Mouse (Mus musculus) hindbrain, embryonic 11.5 days (tissue): Measurements from ENCODE around the gene Mettl26. TPM values are rescaled to one million over a fixed set of nuclear protein-coding genes. Genes with fewer than 3 reads are reported as not detected.

Experiments
- ATAC-seq: fragments of 200-750 bp; cut with Nextera tagmentation; 2 replicates; pipeline ENCODE4 v1.8.0; 2017; ENCODE audit warnings: mild to moderate bottlenecking, moderate TSS enrichment, moderate library complexity; ENCODE audit not compliant: low FRiP score
- DNase-seq: peaks from one replicate; pipeline ENCODE4 v3.0.0-alpha.2; 2015; ENCODE audit warnings: low spot score
- H3K27ac ChIP-seq: fragments of 300-500 bp; sonication (generic); 2 replicates; pipeline ENCODE4 v1.5.1; 2014; ENCODE audit warnings: mild to moderate bottlenecking, low read depth, low read length
- H3K27me3 ChIP-seq: fragments of 300-500 bp; sonication (generic); 2 replicates; pipeline ENCODE4 v1.6.1; 2014; ENCODE audit warnings: mild to moderate bottlenecking, low read length, moderate library complexity, mixed read lengths; ENCODE audit not compliant: control insufficient read depth, insufficient read depth
- H3K36me3 ChIP-seq: fragments of 300-500 bp; sonication (generic); 2 replicates; pipeline ENCODE4 v1.6.1; 2014; ENCODE audit warnings: mild to moderate bottlenecking, low read length, moderate library complexity, mixed read lengths; ENCODE audit not compliant: control insufficient read depth, insufficient read depth
- H3K4me1 ChIP-seq: fragments of 300-500 bp; sonication (generic); replicated peaks from 2 replicates; pipeline ENCODE4 v1.6.1; 2014; ENCODE audit warnings: low read length, mixed read lengths; ENCODE audit not compliant: control insufficient read depth, insufficient read depth
- H3K4me2 ChIP-seq: fragments of 300-500 bp; sonication (generic); replicated peaks from 2 replicates; pipeline ENCODE4 v1.6.1; 2014; ENCODE audit warnings: mild to moderate bottlenecking, low read depth, low read length
- H3K4me3 ChIP-seq: fragments of 300-500 bp; sonication (generic); 2 replicates; pipeline ENCODE4 v1.5.1; 2014; ENCODE audit warnings: low read depth, low read length
- H3K9ac ChIP-seq: fragments of 300-500 bp; sonication (generic); 2 replicates; pipeline ENCODE4 v1.6.1; 2014; ENCODE audit warnings: low read depth, low read length
- H3K9me3 ChIP-seq: fragments of 300-500 bp; sonication (generic); 2 replicates; pipeline ENCODE4 v1.6.1; 2016; ENCODE audit warnings: low read length; ENCODE audit not compliant: control insufficient read depth
- WGBS: fragments of 180-500 bp; shearing (Covaris S2); extraction: QIAGEN DNeasy Blood & Tissue Kit; methylation state at CpG from one replicate; pipeline ENCODE4 v1.1.7; 2014; 5-methylcytosine and 5-hydroxymethylcytosine counted together
- polyA plus RNA-seq: library from polyadenylated mRNA; unstranded; fragments of >200 nt; fragmentation: Nextera tagmentation; extraction: Ambion mirVana; gene quantifications from 2 replicates; pipeline ENCODE4 v1.2.1, GENCODE M21; 2014

Mettl26 gene
- polyA plus RNA-seq, 1 experiment from 2014 or later = 53.2 TPM

DNA sequence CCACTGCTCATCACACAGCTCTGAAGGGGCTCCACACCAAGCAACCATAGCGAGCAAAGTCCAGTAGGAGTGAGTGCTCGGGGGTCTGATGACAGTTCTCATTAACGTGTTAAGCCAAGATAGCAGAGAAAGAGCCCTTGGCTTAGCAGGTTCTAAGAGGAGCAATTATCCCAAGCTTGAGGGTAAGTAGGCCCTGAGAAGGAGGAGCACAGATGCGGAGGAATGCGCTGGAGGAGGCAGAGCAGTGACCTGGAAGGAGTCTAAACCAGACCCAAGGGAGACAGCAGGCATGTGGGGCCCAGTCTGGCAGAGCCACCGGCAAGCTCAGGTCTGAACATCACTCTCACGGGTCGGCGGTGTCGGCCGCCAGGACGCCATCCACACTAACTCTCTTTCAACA is 21.0 kb downstream of the Mettl26 start:
- Histone ChIP-seq H3K27ac (0 out of 2 replicates have a peak overlapping the region, but pooled peaks have one; percentile 36), H3K4me3 (no peak overlapping the region), H3K36me3 (no peaks in the 10 kb centered on the region), H3K9ac (0 out of 2 replicates have a peak overlapping the region, but pooled peaks have one; percentile 15), H3K4me2 (no peak overlapping the region), H3K4me1 (peaks cover 7% of the 10 kb centered on the region), H3K9me3 (no peaks in the 10 kb centered on the region), H3K27me3 (no peaks in the 10 kb centered on the region)
- ATAC-seq (no peak), DNase-seq (no peak)
- WGBS = 68% methylated on average over 12 of the region's 12 CpGs

- no peak overlapping the region for H3K4me2 ChIP-seq
- no peak for ATAC-seq
- no peak overlapping the region for H3K27ac ChIP-seq
- no peak overlapping the region for H3K4me3 ChIP-seq
- H3K36me3 ChIP-seq = no peaks in the 10 kb centered on the region
- DNase-seq = no peak
- no peaks in the 10 kb centered on the region for H3K9me3 ChIP-seq
- WGBS = 91% methylated on average over 1 of the region's 1 CpGs
- H3K27me3 ChIP-seq = no peaks in the 10 kb centered on the region
- no peak overlapping the region for H3K9ac ChIP-seq
- peaks cover 2% of the 10 kb centered on the region; the same call in 1 of the 2 replicates for H3K4me1 ChIP-seq
Observed at GRCm38 (mm10) chr17:25900193-25900592, 25.3 kb downstream of the Mettl26 start.

GRCm38 (mm10) chr17:25903061-25903460 is 28.2 kb downstream of the Mettl26 start:
- WGBS = 85% methylated on average over 3 of the region's 3 CpGs
- no peak for DNase-seq
- ATAC-seq = no peak
- H3K27me3 ChIP-seq = no peaks in the 10 kb centered on the region
- no peak overlapping the region for H3K9ac ChIP-seq
- H3K4me1 ChIP-seq = no peaks in the 10 kb centered on the region
- H3K4me2 ChIP-seq = no peak overlapping the region
- H3K27ac ChIP-seq = no peak overlapping the region
- no peaks in the 10 kb centered on the region for H3K9me3 ChIP-seq
- H3K36me3 ChIP-seq = no peaks in the 10 kb centered on the region
- no peak overlapping the region for H3K4me3 ChIP-seq

DNA sequence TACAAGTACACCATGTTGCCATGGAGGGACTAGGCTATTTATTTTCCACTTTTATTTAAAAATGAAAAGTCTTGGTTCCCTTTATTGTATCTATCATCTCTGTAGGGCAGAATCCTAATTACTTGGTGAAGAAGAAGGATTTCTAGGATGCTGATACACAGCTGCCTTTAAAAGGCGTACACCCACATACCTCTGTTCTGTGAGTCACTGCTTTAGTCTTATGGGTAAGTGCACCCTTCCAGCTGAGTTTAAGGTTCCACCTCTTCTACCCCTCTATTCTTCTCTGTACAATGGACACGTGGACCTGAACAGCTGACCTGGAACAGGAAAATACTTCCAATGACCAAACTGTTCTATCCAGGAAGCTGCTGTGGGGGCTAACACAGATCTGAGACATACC is 32.8 kb downstream of the Mettl26 start:
- no peak overlapping the region for H3K4me3 ChIP-seq
- H3K36me3 ChIP-seq = no peaks in the 10 kb centered on the region
- H3K4me1 ChIP-seq = no peaks in the 10 kb centered on the region
- H3K4me2 ChIP-seq = no peak overlapping the region
- ATAC-seq (no peak), DNase-seq (no peak)
- H3K9ac ChIP-seq = no peak overlapping the region
- no peak overlapping the region for H3K27ac ChIP-seq
- H3K9me3 ChIP-seq = no peaks in the 10 kb centered on the region
- whole genome bisulfite sequencing = 94% methylated on average over 2 of the region's 2 CpGs
- no peaks in the 10 kb centered on the region for H3K27me3 ChIP-seq

- H3K9me3 ChIP-seq = no peaks in the 10 kb centered on the region
- no peak for DNase-seq
- 95% methylated on average over 4 of the region's 4 CpGs for WGBS
- H3K4me3 ChIP-seq = no peak overlapping the region
- H3K27ac ChIP-seq = no peak overlapping the region
- H3K36me3 ChIP-seq = no peaks in the 10 kb centered on the region
- H3K4me2 ChIP-seq = no peak overlapping the region
- no peaks in the 10 kb centered on the region for H3K4me1 ChIP-seq
- no peaks in the 10 kb centered on the region for H3K27me3 ChIP-seq
- ATAC-seq = no peak
- H3K9ac ChIP-seq = no peak overlapping the region
Observed at GRCm38 (mm10) chr17:25911816-25912215, 36.9 kb downstream of the Mettl26 start.

DNA sequence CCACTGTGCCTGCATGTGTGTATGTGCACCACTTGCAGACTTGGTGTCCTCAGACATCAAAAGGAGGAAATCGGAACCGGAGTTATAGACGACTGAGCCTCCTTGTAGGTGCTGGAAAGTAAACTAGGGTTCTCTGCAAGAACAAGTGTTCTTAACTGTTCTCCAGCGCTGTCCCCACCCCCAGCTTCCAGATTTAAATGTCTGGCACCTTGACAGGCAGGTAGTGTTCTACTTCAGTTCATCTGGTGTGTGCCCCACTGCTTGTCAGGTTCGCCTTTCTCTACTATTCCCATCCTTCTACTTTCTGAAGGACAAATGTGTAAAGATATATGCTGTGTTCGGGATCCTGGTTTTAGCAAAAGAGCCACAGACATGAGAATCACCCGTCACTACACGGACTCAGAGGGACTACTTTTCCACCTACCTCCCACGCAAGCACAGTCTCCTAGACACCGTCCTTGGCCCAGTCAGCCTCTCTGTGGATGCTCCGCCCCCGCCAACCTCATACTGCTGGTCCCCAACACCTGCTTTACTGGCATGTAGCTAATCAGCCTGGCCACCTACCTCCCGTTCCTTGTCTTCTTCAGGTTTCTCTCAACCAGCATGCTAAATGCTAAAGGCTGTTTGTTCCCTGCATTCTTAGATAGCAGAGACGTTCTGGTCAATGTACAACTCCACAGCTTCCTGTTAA is 38.5 kb downstream of the Mettl26 start:
- Histone ChIP-seq H3K9me3 (no peaks in the 10 kb centered on the region), H3K4me2 (no peak overlapping the region), H3K9ac (no peak overlapping the region), H3K27me3 (no peaks in the 10 kb centered on the region), H3K27ac (no peak overlapping the region), H3K36me3 (no peaks in the 10 kb centered on the region), H3K4me1 (peaks cover 4% of the 10 kb centered on the region), H3K4me3 (no peak overlapping the region)
- ATAC-seq = no peak
- no peak for DNase-seq
- WGBS = 91% methylated on average over 14 of the region's 14 CpGs

DNA sequence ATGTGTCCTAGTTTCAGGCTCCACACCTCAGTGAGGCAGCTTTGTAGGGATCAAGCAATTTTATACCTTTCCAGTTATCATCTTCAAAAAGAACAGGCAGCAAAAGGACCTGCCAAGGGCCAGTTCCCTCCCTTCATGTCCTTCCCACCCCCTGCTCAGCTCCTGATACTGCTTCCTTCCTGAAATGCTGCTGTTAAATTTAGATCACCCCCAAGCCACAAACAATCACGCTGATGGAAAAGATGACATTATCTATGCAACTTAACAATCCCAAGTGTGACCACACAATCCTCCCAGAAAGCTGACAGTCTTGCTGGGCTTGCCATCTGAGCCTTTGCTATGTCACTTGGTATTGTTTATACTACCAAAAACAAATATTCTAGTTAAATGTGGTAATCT is 39.0 kb downstream of the Mettl26 start:
- Histone ChIP-seq H3K9ac (no peak overlapping the region), H3K4me3 (no peak overlapping the region), H3K9me3 (no peaks in the 10 kb centered on the region), H3K36me3 (no peaks in the 10 kb centered on the region), H3K4me2 (no peak overlapping the region), H3K4me1 (peaks cover 8% of the 10 kb centered on the region), H3K27me3 (no peaks in the 10 kb centered on the region), H3K27ac (no peak overlapping the region)
- no peak for DNase-seq
- ATAC-seq = no peak
- 79% methylated on average over 1 of the region's 1 CpGs for WGBS

GRCm38 (mm10) chr17:25914295-25914694 is 39.4 kb downstream of the Mettl26 start:
- Histone ChIP-seq H3K4me3 (no peak overlapping the region), H3K27me3 (no peaks in the 10 kb centered on the region), H3K36me3 (no peaks in the 10 kb centered on the region), H3K4me1 (peaks cover 8% of the 10 kb centered on the region), H3K27ac (no peak overlapping the region), H3K4me2 (no peak overlapping the region), H3K9me3 (no peaks in the 10 kb centered on the region), H3K9ac (no peak overlapping the region)
- DNase-seq (no peak), ATAC-seq (no peak)
- 82% methylated on average over 4 of the region's 4 CpGs for WGBS

GRCm38 (mm10) chr17:25916931-25917647 is 42.2 kb downstream of the Mettl26 start:
- WGBS = 87% methylated on average over 8 of the region's 8 CpGs
- ATAC-seq (no peak), DNase-seq (no peak)
- H3K4me1 ChIP-seq = peaks cover 10% of the 10 kb centered on the region
- no peak overlapping the region for H3K9ac ChIP-seq
- H3K4me2 ChIP-seq = no peak overlapping the region
- H3K4me3 ChIP-seq = no peak overlapping the region
- no peaks in the 10 kb centered on the region for H3K36me3 ChIP-seq
- no peak overlapping the region for H3K27ac ChIP-seq
- H3K9me3 ChIP-seq = no peaks in the 10 kb centered on the region
- no peaks in the 10 kb centered on the region for H3K27me3 ChIP-seq
